Mouse (Mus musculus): ENCODE measurements around the gene Sarm1. TPM values are rescaled to one million over a fixed set of nuclear protein-coding genes. Genes with fewer than 3 reads are reported as not detected.

Sarm1 gene
- polyA plus RNA-seq, 1 experiment from 2014 or later = 5.2 TPM

GRCm38 (mm10) chr11:78502909-78503650, 5.5 kb upstream of the Sarm1 start, which contains the start of gene Sebox:
Gene Sebox, plus strand, starts transcription at chr11:78503447.
- Histone ChIP-seq H3K4me1 (peaks cover 3% of the 10 kb centered on the region; the same call in 1 of the 2 replicates), H3K4me2 (replicated peaks) (no peak within 1 kb of the TSS), H3K9ac (no peak within 1 kb of the TSS), H3K9me3 (no peaks in the 10 kb centered on the region), H3K27me3 (peaks cover 31% of the 10 kb centered on the region), H3K36me3 (peaks cover 18% of the 10 kb centered on the region), H3K4me3 (no peak within 1 kb of the TSS), H3K27ac (no peak within 1 kb of the TSS)
- WGBS = 73% methylated on average over 7 of the region's 7 CpGs
- no peak for ATAC-seq (ENCODE audit: insufficient number of reproducible peaks, insufficient read depth, low FRiP score, low TSS enrichment)

- Histone ChIP-seq H3K4me1 (peaks cover 13% of the 10 kb centered on the region; the same call in 1 of the 2 replicates), H3K4me3 (no peak overlapping the region), H3K9ac (no peak overlapping the region), H3K4me2 (replicated peaks) (no peak overlapping the region), H3K9me3 (no peaks in the 10 kb centered on the region), H3K27ac (no peak overlapping the region), H3K27me3 (peaks cover 36% of the 10 kb centered on the region), H3K36me3 (peaks cover 3% of the 10 kb centered on the region)
- ATAC-seq (ENCODE audit: insufficient number of reproducible peaks, insufficient read depth, low FRiP score, low TSS enrichment) = no peak
- WGBS = 81% methylated on average over 20 of the region's 20 CpGs
Measured at GRCm38 (mm10) chr11:78501529-78501928, 4.0 kb upstream of the Sarm1 start.

DNA sequence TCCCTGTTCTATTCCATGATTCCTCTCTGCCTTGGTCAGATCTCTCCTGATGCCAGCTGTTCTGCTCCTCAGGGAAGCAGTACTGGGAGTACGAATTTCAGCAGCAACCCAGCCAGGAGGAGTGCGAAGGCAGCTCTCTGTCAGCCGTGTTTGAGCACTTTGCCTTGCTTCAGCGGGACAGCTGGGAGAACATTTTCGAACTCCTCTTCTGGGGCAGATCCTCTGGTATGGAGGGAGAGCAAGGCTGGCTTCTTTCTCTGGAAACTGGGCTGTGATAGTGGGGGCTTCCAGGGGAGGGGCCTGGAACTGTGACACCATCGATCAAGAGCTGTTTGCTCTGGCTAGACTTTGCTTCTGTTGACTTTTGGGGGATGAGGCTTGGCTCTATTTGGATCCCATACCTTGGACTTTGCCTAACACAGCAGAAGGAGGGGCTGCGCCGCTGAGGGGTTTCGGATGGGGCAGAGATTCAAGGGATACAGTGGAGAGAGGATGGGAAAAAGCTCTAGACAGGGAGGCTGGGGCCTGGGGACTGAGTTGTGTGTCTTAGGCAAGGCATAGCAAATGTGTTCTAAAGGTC, 3.2 kb upstream of the Sarm1 start:
- Histone ChIP-seq H3K27ac (no peak overlapping the region), H3K4me3 (no peak overlapping the region), H3K9me3 (no peaks in the 10 kb centered on the region), H3K9ac (no peak overlapping the region), H3K4me2 (replicated peaks) (no peak overlapping the region), H3K27me3 (peaks cover 44% of the 10 kb centered on the region), H3K36me3 (no peaks in the 10 kb centered on the region), H3K4me1 (peaks cover 13% of the 10 kb centered on the region; the same call in 1 of the 2 replicates)
- no peak for ATAC-seq (ENCODE audit: insufficient number of reproducible peaks, insufficient read depth, low FRiP score, low TSS enrichment)
- WGBS = 77% methylated on average over 9 of the region's 9 CpGs

GRCm38 (mm10) chr11:78499543-78499942, 2.0 kb upstream of the Sarm1 start:
- Histone ChIP-seq H3K4me1 (peaks cover 13% of the 10 kb centered on the region; the same call in 1 of the 2 replicates), H3K9ac (no peak overlapping the region), H3K27ac (no peak overlapping the region), H3K4me3 (no peak overlapping the region), H3K27me3 (peaks cover 52% of the 10 kb centered on the region), H3K4me2 (replicated peaks) (no peak overlapping the region), H3K9me3 (no peaks in the 10 kb centered on the region), H3K36me3 (no peaks in the 10 kb centered on the region)
- WGBS = 48% methylated on average over 16 of the region's 16 CpGs
- no peak for ATAC-seq (ENCODE audit: insufficient number of reproducible peaks, insufficient read depth, low FRiP score, low TSS enrichment)

GRCm38 (mm10) chr11:78499004-78499403, 1.4 kb upstream of the Sarm1 start, which contains the start of gene Vtn:
Gene Vtn, plus strand, starts transcription at chr11:78499091.
- H3K9ac ChIP-seq = no peak within 1 kb of the TSS
- peaks cover 13% of the 10 kb centered on the region; the same call in 1 of the 2 replicates for H3K4me1 ChIP-seq
- WGBS = 49% methylated on average over 7 of the region's 7 CpGs
- peak within 1 kb of the TSS; percentile 63 for H3K4me3 ChIP-seq
- no peak for ATAC-seq (ENCODE audit: insufficient number of reproducible peaks, insufficient read depth, low FRiP score, low TSS enrichment)
- peak within 1 kb of the TSS; percentile 99 for H3K4me2 ChIP-seq (replicated peaks)
- H3K27me3 ChIP-seq = peaks cover 55% of the 10 kb centered on the region
- H3K36me3 ChIP-seq = no peaks in the 10 kb centered on the region
- H3K9me3 ChIP-seq = no peaks in the 10 kb centered on the region
- H3K27ac ChIP-seq = peak within 1 kb of the TSS; percentile 46; the same call in 1 of the 2 replicates

DNA sequence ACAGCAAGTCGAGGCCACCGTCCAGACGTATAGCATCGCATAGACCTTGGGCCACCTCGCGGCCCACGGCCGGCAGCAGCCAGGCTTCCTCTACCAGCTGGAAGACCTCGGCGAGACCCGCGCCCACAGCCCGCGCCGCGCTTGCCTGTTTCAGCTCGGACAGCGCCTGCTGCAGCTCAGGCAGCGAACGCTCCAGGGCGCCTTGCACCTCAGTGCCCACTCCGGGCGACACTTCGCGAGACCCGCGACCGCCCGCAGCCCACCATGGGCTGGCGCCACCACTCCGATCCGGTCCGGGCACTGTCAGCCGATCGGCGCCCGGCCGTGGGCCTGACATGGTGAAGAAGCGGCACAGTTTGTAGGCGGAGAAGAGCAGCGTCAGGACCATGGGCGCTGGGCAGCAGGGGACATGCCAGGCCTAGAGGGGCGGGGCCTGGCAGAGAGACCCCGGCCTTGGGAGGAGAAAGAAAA, 448 bp downstream of the Sarm1 start:
- H3K27me3 ChIP-seq = peaks cover 58% of the 10 kb centered on the region
- peak overlapping the region; percentile 54; the same call in 1 of the 2 replicates for H3K27ac ChIP-seq
- H3K9me3 ChIP-seq = no peaks in the 10 kb centered on the region
- under 1% methylated on average over 44 of the region's 44 CpGs for WGBS
- peaks cover 13% of the 10 kb centered on the region; the same call in 1 of the 2 replicates for H3K4me1 ChIP-seq
- peak; percentile 43 for ATAC-seq (ENCODE audit: insufficient number of reproducible peaks, insufficient read depth, low FRiP score, low TSS enrichment)
- H3K4me3 ChIP-seq = peak overlapping the region; percentile 63
- H3K9ac ChIP-seq = peak overlapping the region; percentile 56
- no peaks in the 10 kb centered on the region for H3K36me3 ChIP-seq
- peak overlapping the region; percentile 99 for H3K4me2 ChIP-seq (replicated peaks)

DNA sequence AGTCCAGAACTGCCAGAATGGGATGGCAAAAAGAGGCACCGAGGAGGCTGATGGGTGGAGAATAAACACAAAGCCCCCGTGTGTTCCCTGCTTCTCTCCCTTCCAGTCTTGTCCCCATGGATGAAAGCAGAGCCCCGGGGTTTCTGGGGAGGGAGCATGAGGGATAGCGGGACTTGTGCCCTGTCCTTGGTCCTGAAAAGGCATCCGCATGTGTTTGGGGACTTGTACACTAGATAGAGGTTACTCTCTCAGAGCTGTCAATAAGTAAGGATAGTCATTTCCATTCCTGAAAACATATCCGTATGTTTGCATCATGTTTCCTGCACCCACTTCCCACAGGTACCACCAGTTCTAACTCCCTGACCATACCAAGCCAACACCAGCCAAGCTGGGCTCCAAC, 1.6 kb downstream of the Sarm1 start:
- H3K4me2 ChIP-seq (replicated peaks) = 0 out of 2 replicates have a peak overlapping the region, but pooled peaks have one; percentile 99
- no peak for ATAC-seq (ENCODE audit: insufficient number of reproducible peaks, insufficient read depth, low FRiP score, low TSS enrichment)
- peaks cover 13% of the 10 kb centered on the region; the same call in 1 of the 2 replicates for H3K4me1 ChIP-seq
- 3% methylated on average over 6 of the region's 6 CpGs for WGBS
- H3K9me3 ChIP-seq = no peaks in the 10 kb centered on the region
- no peak overlapping the region for H3K4me3 ChIP-seq
- H3K36me3 ChIP-seq = no peaks in the 10 kb centered on the region
- H3K27ac ChIP-seq = no peak overlapping the region
- no peak overlapping the region for H3K9ac ChIP-seq
- peaks cover 63% of the 10 kb centered on the region for H3K27me3 ChIP-seq

DNA sequence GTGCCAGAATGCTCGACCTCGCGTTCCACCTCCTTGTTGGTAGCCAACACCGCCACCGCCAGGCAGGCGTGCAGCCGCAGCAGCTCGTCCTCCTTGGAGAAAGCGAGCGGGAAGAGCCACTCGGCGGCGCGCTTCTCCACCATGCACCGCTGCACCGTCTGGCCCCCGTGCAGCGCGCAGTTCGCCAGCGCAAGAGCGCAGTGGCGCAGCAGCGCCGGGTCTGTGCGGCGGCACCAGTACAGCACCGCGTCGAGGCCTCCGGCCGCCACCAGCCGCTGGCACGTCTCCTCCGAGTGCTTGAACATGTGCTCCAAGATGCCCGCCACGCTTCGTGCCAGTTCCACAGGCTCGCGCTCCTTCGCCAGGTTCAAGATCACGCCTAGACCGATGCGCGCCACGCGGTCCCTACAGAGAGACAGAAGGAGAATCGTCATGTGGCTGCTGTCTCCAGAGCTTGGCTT, 6.7 kb downstream of the Sarm1 start:
- H3K9me3 ChIP-seq = no peaks in the 10 kb centered on the region
- H3K36me3 ChIP-seq = no peaks in the 10 kb centered on the region
- H3K27me3 ChIP-seq = peaks cover 78% of the 10 kb centered on the region
- 7% methylated on average over 48 of the region's 48 CpGs for WGBS
- H3K27ac ChIP-seq = no peak overlapping the region
- 0 out of 2 replicates have a peak overlapping the region, but pooled peaks have one; percentile 31 for H3K9ac ChIP-seq
- peaks cover 4% of the 10 kb centered on the region for H3K4me1 ChIP-seq
- 0 out of 2 replicates have a peak, but pooled peaks have one; percentile 64 for ATAC-seq (ENCODE audit: insufficient number of reproducible peaks, insufficient read depth, low FRiP score, low TSS enrichment)
- peak overlapping the region; percentile 28 for H3K4me3 ChIP-seq
- peak overlapping the region; percentile 49 for H3K4me2 ChIP-seq (replicated peaks)

DNA sequence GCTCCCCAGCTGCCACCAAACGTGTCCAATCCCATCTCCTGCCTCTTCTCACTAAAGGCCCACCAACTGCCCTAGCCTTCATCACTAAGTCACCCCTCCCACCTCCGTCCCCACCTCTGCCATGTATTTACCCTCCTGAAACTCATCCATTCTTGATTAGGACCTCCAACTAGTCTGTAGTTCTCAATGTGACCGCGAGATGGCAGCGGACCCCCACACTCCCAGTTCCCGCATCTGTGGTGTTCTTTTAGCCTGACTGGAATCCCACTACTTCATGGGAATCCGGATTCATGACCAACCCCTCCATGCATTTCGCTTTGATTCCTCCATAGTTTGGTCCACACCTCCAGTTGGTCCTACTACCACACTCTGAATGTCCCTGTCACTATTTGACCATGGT, 9.4 kb downstream of the Sarm1 start:
- no peaks in the 10 kb centered on the region for H3K36me3 ChIP-seq
- no peak overlapping the region for H3K4me3 ChIP-seq
- 3% methylated on average over 8 of the region's 8 CpGs for WGBS
- peaks cover 68% of the 10 kb centered on the region for H3K27me3 ChIP-seq
- no peak for ATAC-seq (ENCODE audit: insufficient number of reproducible peaks, insufficient read depth, low FRiP score, low TSS enrichment)
- no peaks in the 10 kb centered on the region for H3K9me3 ChIP-seq
- no peak overlapping the region for H3K4me2 ChIP-seq (replicated peaks)
- no peak overlapping the region for H3K9ac ChIP-seq
- no peak overlapping the region for H3K27ac ChIP-seq
- H3K4me1 ChIP-seq = peaks cover 4% of the 10 kb centered on the region

DNA sequence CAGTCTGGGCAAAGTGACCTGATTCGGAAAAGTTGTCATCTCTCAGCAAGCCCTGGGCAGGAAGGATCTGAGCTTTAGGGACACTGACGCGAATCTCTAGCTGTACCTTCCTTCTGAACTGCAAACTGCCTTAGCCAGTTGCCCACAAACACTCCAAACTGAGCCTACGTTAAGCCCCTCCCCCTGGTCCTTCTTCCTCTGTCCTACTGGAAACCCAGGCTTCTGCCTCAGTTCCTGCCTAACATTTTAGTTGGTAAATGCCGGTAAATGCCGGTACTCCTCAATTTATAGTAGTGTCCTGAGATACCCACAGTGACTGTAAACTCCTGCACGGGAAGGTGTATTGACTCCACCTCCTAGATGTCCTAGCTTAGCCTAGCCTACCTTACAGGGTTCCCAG, 13.9 kb downstream of the Sarm1 start:
- Histone ChIP-seq H3K4me2 (replicated peaks) (no peak overlapping the region), H3K9me3 (no peaks in the 10 kb centered on the region), H3K27ac (no peak overlapping the region), H3K36me3 (no peaks in the 10 kb centered on the region), H3K4me1 (no peaks in the 10 kb centered on the region), H3K27me3 (peaks cover 40% of the 10 kb centered on the region), H3K4me3 (no peak overlapping the region), H3K9ac (no peak overlapping the region)
- ATAC-seq (ENCODE audit: insufficient number of reproducible peaks, insufficient read depth, low FRiP score, low TSS enrichment) = no peak
- WGBS = 58% methylated on average over 7 of the region's 7 CpGs

- H3K4me1 ChIP-seq = no peaks in the 10 kb centered on the region
- no peak for ATAC-seq (ENCODE audit: insufficient number of reproducible peaks, insufficient read depth, low FRiP score, low TSS enrichment)
- H3K9ac ChIP-seq = no peak overlapping the region
- no peaks in the 10 kb centered on the region for H3K27me3 ChIP-seq
- H3K4me2 ChIP-seq (replicated peaks) = no peak overlapping the region
- no peaks in the 10 kb centered on the region for H3K9me3 ChIP-seq
- no peak overlapping the region for H3K4me3 ChIP-seq
- WGBS = 76% methylated on average over 3 of the region's 3 CpGs
- H3K27ac ChIP-seq = no peak overlapping the region
- peaks cover 7% of the 10 kb centered on the region; the same call in 1 of the 2 replicates for H3K36me3 ChIP-seq
Measured at GRCm38 (mm10) chr11:78475289-78475688, 22.3 kb downstream of the Sarm1 start.
